Mouse (Mus musculus) midbrain, postnatal 0 days (tissue): ENCODE measurements around the gene Ern1. TPM values are rescaled to one million over a fixed set of nuclear protein-coding genes. Genes with fewer than 3 reads are reported as not detected.

Source experiments
- ATAC-seq: fragments of 200-750 bp; cut with Nextera tagmentation; 2 replicates; pipeline ENCODE4 v1.8.0; 2017; ENCODE audit warnings: moderate number of reproducible peaks, mild to moderate bottlenecking, moderate TSS enrichment, moderate library complexity; ENCODE audit not compliant: low FRiP score
- DNase-seq: peaks from one replicate; pipeline ENCODE4 v3.0.0-alpha.2; 2015; ENCODE audit warnings: low spot score
- H3K27ac ChIP-seq: fragments of 300-500 bp; sonication (generic); 2 replicates; pipeline ENCODE4 v1.5.1; 2014; ENCODE audit warnings: low read depth, mild to moderate bottlenecking, low read length, mixed read lengths
- H3K27me3 ChIP-seq: fragments of 300-500 bp; sonication (generic); 2 replicates; pipeline ENCODE4 v1.6.1; 2014; ENCODE audit warnings: low read length, control low read depth, mixed read lengths; ENCODE audit not compliant: insufficient read depth
- H3K36me3 ChIP-seq: fragments of 300-500 bp; sonication (generic); 2 replicates; pipeline ENCODE4 v1.6.1; 2014; ENCODE audit warnings: low read length, control low read depth, mixed read lengths; ENCODE audit not compliant: insufficient read depth
- H3K4me1 ChIP-seq: fragments of 300-500 bp; sonication (generic); 2 replicates; pipeline ENCODE4 v1.6.1; 2014; ENCODE audit warnings: mild to moderate bottlenecking, control low read depth, antibody characterized with exemption, low read length, mixed read lengths; ENCODE audit not compliant: insufficient read depth
- H3K4me2 ChIP-seq: fragments of 300-500 bp; sonication (generic); 2 replicates; pipeline ENCODE4 v1.6.1; 2014; ENCODE audit warnings: low read depth, mild to moderate bottlenecking, low read length, mixed read lengths; ENCODE audit not compliant: poor library complexity, severe bottlenecking
- H3K4me3 ChIP-seq: fragments of 300-500 bp; sonication (generic); 2 replicates; pipeline ENCODE4 v1.5.1; 2014; ENCODE audit warnings: low read depth, mild to moderate bottlenecking, low read length, moderate library complexity
- H3K9ac ChIP-seq: fragments of 300-500 bp; sonication (generic); replicated peaks from 2 replicates; pipeline ENCODE4 v1.6.1; 2014; ENCODE audit warnings: mild to moderate bottlenecking, low read length, moderate library complexity, mixed read lengths; ENCODE audit not compliant: poor library complexity, severe bottlenecking
- H3K9me3 ChIP-seq: fragments of 300-500 bp; sonication (generic); 2 replicates; pipeline ENCODE4 v1.6.1; 2016; ENCODE audit warnings: low read length, control low read depth
- CTCF ChIP-seq: IDR thresholded peaks from 2 replicates; pipeline ENCODE4 v1.5.1; 2016; ENCODE audit warnings: antibody characterized with exemption, mild to moderate bottlenecking
- WGBS: fragments of 180-500 bp; shearing (Covaris S2); extraction: QIAGEN DNeasy Blood & Tissue Kit; methylation state at CpG from one replicate; pipeline ENCODE4 v1.1.7; 2014; 5-methylcytosine and 5-hydroxymethylcytosine counted together
- polyA plus RNA-seq: library from polyadenylated mRNA; unstranded; fragments of >200 nt; fragmentation: Nextera tagmentation; extraction: Ambion mirVana; gene quantifications from 2 replicates; pipeline ENCODE4 v1.2.1, GENCODE M21; 2015
- total RNA-seq: library from RNA; depleted of rRNA; stranded (reverse); fragments of >200 nt; gene quantifications from 2 replicates; pipeline ENCODE4 v1.2.3, GENCODE M21; 2014

Gene Ern1
- total and polyA plus RNA-seq, 2 experiments from 2014 or later, result 3.7 to 10.3 TPM

DNA sequence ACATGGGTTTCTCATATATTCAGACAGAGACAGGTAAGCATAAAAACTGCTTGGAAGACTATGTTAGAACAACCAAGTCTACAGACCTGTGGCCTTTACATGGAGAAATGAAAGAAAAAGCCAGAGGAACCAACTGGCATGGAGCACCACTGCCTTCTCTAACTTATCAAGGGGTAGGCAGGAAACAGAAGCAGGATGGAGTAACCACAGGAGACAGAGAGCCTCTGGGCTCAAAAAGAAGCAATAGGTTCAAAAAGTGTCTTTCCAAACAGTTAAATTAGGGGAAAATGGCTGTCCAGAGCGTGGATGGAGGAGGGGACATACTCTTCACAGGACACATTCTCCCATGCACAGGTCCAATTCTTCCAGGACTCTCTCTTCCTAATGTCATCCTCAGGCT, 16.0 kb downstream of the Ern1 start:
- WGBS, result 95% methylated on average over 1 of the region's 1 CpGs
- H3K36me3 ChIP-seq, result no peaks in the 10 kb centered on the region
- no peak overlapping the region for H3K4me2 ChIP-seq
- DNase-seq (no peak), ATAC-seq (no peak)
- H3K27me3 ChIP-seq, result no peaks in the 10 kb centered on the region
- TF ChIP-seq CTCF, result no peak
- H3K4me3 ChIP-seq, result no peak overlapping the region
- H3K9ac ChIP-seq, result no peak overlapping the region
- no peaks in the 10 kb centered on the region for H3K4me1 ChIP-seq
- no peaks in the 10 kb centered on the region for H3K9me3 ChIP-seq
- H3K27ac ChIP-seq, result no peak overlapping the region

DNA sequence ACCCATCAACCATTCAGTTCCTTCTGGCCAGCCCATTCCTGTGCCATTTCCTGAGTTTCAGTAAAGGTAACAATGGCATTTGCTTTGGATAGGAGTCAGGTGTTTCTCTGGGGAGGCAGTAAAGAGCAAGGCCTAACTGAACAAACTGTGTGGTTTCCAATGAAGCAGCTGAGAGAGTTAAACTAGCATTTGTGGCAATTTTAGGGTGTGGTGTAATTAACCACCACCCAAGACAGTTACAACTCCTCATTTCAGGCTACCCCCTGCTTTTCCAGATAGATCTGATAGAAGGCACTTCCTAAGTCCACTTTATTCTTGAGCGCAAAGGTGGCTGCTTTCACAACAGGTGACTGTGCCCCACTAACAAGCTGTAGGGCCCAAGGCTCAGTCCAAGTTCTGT, 19.1 kb downstream of the Ern1 start:
- ATAC-seq, result no peak
- no peaks in the 10 kb centered on the region for H3K36me3 ChIP-seq
- no peaks in the 10 kb centered on the region for H3K4me1 ChIP-seq
- DNase-seq, result no peak
- no peak for TF ChIP-seq CTCF
- no peak overlapping the region for H3K27ac ChIP-seq
- no peak overlapping the region for H3K9ac ChIP-seq
- H3K4me3 ChIP-seq, result no peak overlapping the region
- 95% methylated on average over 1 of the region's 1 CpGs for WGBS
- no peak overlapping the region for H3K4me2 ChIP-seq
- no peaks in the 10 kb centered on the region for H3K9me3 ChIP-seq
- no peaks in the 10 kb centered on the region for H3K27me3 ChIP-seq

DNA sequence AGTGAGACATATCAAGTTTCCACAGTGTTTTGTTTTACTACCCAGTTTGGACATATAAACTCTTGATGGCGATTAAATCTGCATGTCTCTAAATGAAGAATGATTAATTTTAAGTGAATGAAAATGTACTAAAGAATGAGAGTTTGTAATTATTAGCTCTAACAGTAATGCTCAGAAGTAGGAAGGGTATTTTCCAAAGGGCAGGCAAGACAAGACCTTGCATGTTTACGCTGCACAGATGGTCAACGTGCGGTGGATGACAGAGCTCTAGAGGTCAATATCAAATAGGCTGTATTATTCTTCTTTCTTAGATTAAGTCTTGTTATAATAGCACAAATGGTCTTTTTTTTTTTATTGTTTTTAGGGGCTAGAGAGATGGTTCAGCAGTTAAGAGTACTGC, 21.7 kb downstream of the Ern1 start:
- 93% methylated on average over 4 of the region's 4 CpGs for WGBS
- H3K4me1 ChIP-seq, result no peaks in the 10 kb centered on the region
- ATAC-seq, result no peak
- H3K36me3 ChIP-seq, result no peaks in the 10 kb centered on the region
- DNase-seq, result no peak
- no peak overlapping the region for H3K9ac ChIP-seq
- TF ChIP-seq CTCF, result no peak
- H3K9me3 ChIP-seq, result no peaks in the 10 kb centered on the region
- H3K4me2 ChIP-seq, result no peak overlapping the region
- H3K27me3 ChIP-seq, result no peaks in the 10 kb centered on the region
- no peak overlapping the region for H3K4me3 ChIP-seq
- H3K27ac ChIP-seq, result no peak overlapping the region

DNA sequence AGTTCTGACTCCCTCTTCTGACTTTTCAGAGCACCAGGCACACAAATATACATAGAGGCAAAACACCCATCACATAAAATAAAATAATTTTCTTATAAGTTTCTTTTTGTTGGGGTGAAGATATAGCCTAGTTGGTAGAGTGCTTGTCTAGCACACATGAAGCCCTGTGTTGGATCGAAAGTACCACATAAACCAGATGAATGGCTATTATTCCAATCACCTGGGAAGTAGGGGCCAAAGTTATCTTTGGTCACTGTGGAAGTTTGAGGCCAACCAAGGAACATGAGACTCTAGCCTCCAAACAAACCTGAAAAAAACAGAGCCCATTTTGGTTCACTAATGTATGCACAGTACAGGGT, 22.1 kb downstream of the Ern1 start:
- DNase-seq (no peak), ATAC-seq (no peak)
- Histone ChIP-seq H3K27me3 (no peaks in the 10 kb centered on the region), H3K36me3 (no peaks in the 10 kb centered on the region), H3K9me3 (no peaks in the 10 kb centered on the region), H3K4me3 (no peak overlapping the region), H3K9ac (no peak overlapping the region), H3K27ac (no peak overlapping the region), H3K4me2 (no peak overlapping the region), H3K4me1 (no peaks in the 10 kb centered on the region)
- 90% methylated on average over 1 of the region's 1 CpGs for WGBS
- TF ChIP-seq CTCF, result no peak

DNA sequence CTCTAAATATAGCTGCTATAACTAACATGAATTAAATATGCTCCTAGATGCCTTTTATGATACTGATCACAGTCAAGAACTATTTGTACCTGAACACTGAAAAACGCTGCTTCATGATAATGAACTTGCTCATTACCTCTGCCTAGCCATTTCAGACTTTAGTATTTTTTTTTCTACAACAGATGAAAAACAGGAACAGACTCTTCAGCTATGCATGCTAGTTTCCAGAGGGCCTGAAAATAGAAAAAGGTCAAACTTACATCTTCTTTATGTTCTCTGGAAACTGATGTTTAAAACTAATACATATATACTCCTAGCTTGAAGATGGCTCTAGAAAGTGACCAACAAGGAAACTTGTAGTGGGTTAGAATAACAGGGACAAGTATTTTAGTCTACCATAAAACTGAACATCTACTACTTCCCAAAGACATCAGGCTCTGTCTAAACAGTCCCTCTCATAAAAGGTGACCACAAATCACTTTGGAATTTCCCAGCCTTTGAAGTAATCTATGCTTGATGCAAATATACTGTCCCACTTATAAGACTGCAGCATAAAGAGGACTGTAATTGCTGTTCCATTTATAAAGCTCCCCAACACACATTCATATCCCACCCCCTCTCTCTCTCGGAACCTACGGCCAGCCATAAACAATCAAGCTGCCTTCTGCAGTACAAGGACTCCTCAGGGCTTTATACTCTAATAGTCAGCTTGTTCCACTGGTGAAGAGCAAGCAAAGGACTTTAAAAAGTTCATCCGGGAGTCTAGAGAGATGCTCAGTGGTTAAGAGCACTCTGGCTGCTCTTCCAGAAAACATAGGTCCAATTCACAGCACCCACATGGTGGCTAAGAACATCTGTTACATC, 22.7 kb downstream of the Ern1 start:
- no peaks in the 10 kb centered on the region for H3K27me3 ChIP-seq
- H3K27ac ChIP-seq, result no peak overlapping the region
- H3K9ac ChIP-seq, result no peak overlapping the region
- ATAC-seq (no peak), DNase-seq (no peak)
- WGBS, result 83% methylated on average over 4 of the region's 4 CpGs
- no peaks in the 10 kb centered on the region for H3K36me3 ChIP-seq
- H3K4me2 ChIP-seq, result no peak overlapping the region
- no peak for TF ChIP-seq CTCF
- H3K4me1 ChIP-seq, result no peaks in the 10 kb centered on the region
- H3K9me3 ChIP-seq, result no peaks in the 10 kb centered on the region
- H3K4me3 ChIP-seq, result no peak overlapping the region

DNA sequence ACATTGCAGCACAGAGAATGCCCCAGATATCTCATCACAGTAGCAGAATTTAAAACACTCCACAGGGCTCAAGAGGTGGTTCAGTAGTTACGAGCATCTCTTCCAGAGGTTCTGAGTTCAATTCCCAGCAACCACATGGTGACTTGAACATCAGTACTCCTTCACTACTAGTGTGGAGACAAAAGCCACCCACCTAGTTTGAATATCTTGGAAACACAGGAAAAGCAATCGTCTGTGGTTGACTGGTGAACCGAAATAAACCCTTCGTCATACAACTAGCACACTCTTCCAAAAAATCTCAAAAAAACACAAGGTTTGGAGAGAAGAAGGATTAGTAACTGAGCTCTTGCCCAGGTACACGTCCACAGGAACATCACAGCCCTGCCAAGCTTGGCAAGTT, 23.8 kb downstream of the Ern1 start:
- TF ChIP-seq CTCF, result no peak
- Histone ChIP-seq H3K36me3 (no peaks in the 10 kb centered on the region), H3K4me1 (no peaks in the 10 kb centered on the region), H3K4me3 (no peak overlapping the region), H3K27ac (no peak overlapping the region), H3K9me3 (no peaks in the 10 kb centered on the region), H3K27me3 (no peaks in the 10 kb centered on the region), H3K9ac (no peak overlapping the region), H3K4me2 (no peak overlapping the region)
- 57% methylated on average over 5 of the region's 5 CpGs for WGBS
- ATAC-seq (no peak), DNase-seq (no peak)
